Mouse (Mus musculus) CH12.LX (cell line): Measurements from ENCODE around the gene Nsun2. TPM values are rescaled to one million over a fixed set of nuclear protein-coding genes. Genes with fewer than 3 reads are reported as not detected.

Source experiments
- DNase-seq: peaks from one replicate; pipeline ENCODE4 v3.0.0-alpha.2; 2013; ENCODE audit errors: extremely low read depth
- H3K27ac ChIP-seq: 2 replicates; pipeline ENCODE4 v1.5.1; 2012; ENCODE audit warnings: low read depth, mild to moderate bottlenecking, control low read depth, moderate library complexity; ENCODE audit not compliant: insufficient read depth
- H3K27me3 ChIP-seq: replicated peaks from 2 replicates; pipeline ENCODE3; 2012; ENCODE audit warnings: inconsistent platforms
- H3K36me3 ChIP-seq, 2 experiments: replicated peaks in 1 of 2; 2 replicates each; pipeline versions ENCODE3 to v1.6.1; 2012; ENCODE audit warnings: inconsistent platforms in 1 of 2, low read length in 1 of 2, mild to moderate bottlenecking in 1 of 2, mixed read lengths in 1 of 2, moderate library complexity in 1 of 2; ENCODE audit not compliant: control insufficient read depth in 1 of 2, insufficient read depth in 1 of 2
- H3K4me1 ChIP-seq, 2 experiments: 2 replicates each; pipeline ENCODE4 v1.6.1; 2012; ENCODE audit warnings: inconsistent platforms in 1 of 2, moderate library complexity in 1 of 2; ENCODE audit not compliant: insufficient read depth in 2 of 2, control insufficient read depth in 1 of 2
- H3K4me2 ChIP-seq: 2 replicates; pipeline ENCODE4 v1.6.1; 2012; ENCODE audit warnings: low read depth, mild to moderate bottlenecking, control low read depth; ENCODE audit not compliant: poor library complexity, insufficient read depth, severe bottlenecking
- H3K4me3 ChIP-seq, 3 experiments: fragments of 150-350 bp in 1 of 3; sonication (generic) in 1 of 3; replicated peaks in 1 of 3; 2 replicates each; pipeline versions ENCODE3 to v1.5.1; 2011 to 2012; ENCODE audit warnings: low read depth in 2 of 3, low read length in 2 of 3, mild to moderate bottlenecking in 2 of 3, moderate library complexity in 2 of 3, control low read depth in 1 of 3, improper control_type of control experiment in 1 of 3, inconsistent platforms in 1 of 3, mixed read lengths in 1 of 3; ENCODE audit not compliant: poor library complexity in 1 of 3
- H3K79me2 ChIP-seq: replicated peaks from 2 replicates; pipeline ENCODE4 v1.6.1; 2012; ENCODE audit warnings: mild to moderate bottlenecking, moderate library complexity; ENCODE audit not compliant: control insufficient read depth, poor library complexity, insufficient read depth, severe bottlenecking; ENCODE audit errors: extremely low read depth
- H3K9ac ChIP-seq: 2 replicates; pipeline ENCODE4 v1.6.1; 2012; ENCODE audit warnings: low read depth, mild to moderate bottlenecking, control low read depth, moderate library complexity; ENCODE audit not compliant: insufficient read depth
- H3K9me3 ChIP-seq: replicated peaks from 2 replicates; pipeline ENCODE3; 2012; ENCODE audit warnings: low read length, inconsistent platforms, mixed read lengths
- CHD2 ChIP-seq: IDR thresholded peaks from 2 replicates; pipeline ENCODE4 v1.6.1; 2011; ENCODE audit warnings: low read length, improper control_type of control experiment
- E2F4 ChIP-seq: IDR thresholded peaks from 2 replicates; pipeline ENCODE4 v1.6.1; 2011; ENCODE audit warnings: low read depth, low read length, improper control_type of control experiment; ENCODE audit not compliant: insufficient replicate concordance
- ELF1 ChIP-seq: IDR thresholded peaks from 2 replicates; pipeline ENCODE4 v1.6.1; 2014; ENCODE audit warnings: low read depth, mild to moderate bottlenecking, inconsistent platforms, low read length, improper control_type of control experiment
- EP300 ChIP-seq: IDR thresholded peaks from 2 replicates; pipeline ENCODE4 v1.6.1; 2011; ENCODE audit warnings: low read length, improper control_type of control experiment
- ETS1 ChIP-seq: conservative IDR thresholded peaks from 2 replicates; pipeline ENCODE4 v1.6.1; 2012; ENCODE audit warnings: low read depth, mild to moderate bottlenecking, inconsistent platforms, low read length, improper control_type of control experiment, moderate library complexity
- HCFC1 ChIP-seq: IDR thresholded peaks from 2 replicates; pipeline ENCODE4 v1.6.1; 2012; ENCODE audit warnings: low read depth, mild to moderate bottlenecking, inconsistent platforms, low read length, improper control_type of control experiment
- IRF4 ChIP-seq: IDR thresholded peaks from 2 replicates; pipeline ENCODE4 v1.6.1; 2014; ENCODE audit warnings: low read depth, mild to moderate bottlenecking, inconsistent platforms, low read length, improper control_type of control experiment
- JUN ChIP-seq: IDR thresholded peaks from 2 replicates; pipeline ENCODE4 v1.6.1; 2011; ENCODE audit warnings: low read depth, mild to moderate bottlenecking, low read length, improper control_type of control experiment, moderate library complexity; ENCODE audit not compliant: insufficient read depth
- JUND ChIP-seq: conservative IDR thresholded peaks from 2 replicates; pipeline ENCODE4 v1.6.1; 2011; ENCODE audit warnings: low read depth, low read length, improper control_type of control experiment
- KAT2A ChIP-seq: IDR thresholded peaks from 2 replicates; pipeline ENCODE4 v1.6.1; 2012; ENCODE audit warnings: low read length, improper control_type of control experiment, inconsistent platforms; ENCODE audit not compliant: insufficient replicate concordance
- MAZ ChIP-seq: IDR thresholded peaks from 2 replicates; pipeline ENCODE4 v1.6.1; 2012; ENCODE audit warnings: low read depth, mild to moderate bottlenecking, inconsistent platforms, low read length, improper control_type of control experiment, moderate library complexity
- MXI1 ChIP-seq: IDR thresholded peaks from 2 replicates; pipeline ENCODE4 v1.6.1; 2011; ENCODE audit warnings: mild to moderate bottlenecking, low read depth, low read length, improper control_type of control experiment
- MYC ChIP-seq: IDR thresholded peaks from 2 replicates; pipeline ENCODE4 v1.6.1; 2011; ENCODE audit warnings: low read depth, mild to moderate bottlenecking, improper control_type of control experiment, low read length
- SIN3A ChIP-seq: IDR thresholded peaks from 2 replicates; pipeline ENCODE4 v1.6.1; 2012; ENCODE audit warnings: low read length, improper control_type of control experiment, inconsistent platforms
- TBP ChIP-seq: conservative IDR thresholded peaks from 2 replicates; pipeline ENCODE4 v1.6.1; 2011; ENCODE audit warnings: low read depth, low read length, improper control_type of control experiment
- USF1 ChIP-seq: IDR thresholded peaks from 2 replicates; pipeline ENCODE4 v1.6.1; 2014; ENCODE audit warnings: low read depth, mild to moderate bottlenecking, inconsistent platforms, low read length, improper control_type of control experiment
- USF2 ChIP-seq: conservative IDR thresholded peaks from 2 replicates; pipeline ENCODE4 v1.6.1; 2011; ENCODE audit warnings: low read depth, low read length, improper control_type of control experiment
- ZMIZ1 ChIP-seq: IDR thresholded peaks from 2 replicates; pipeline ENCODE4 v1.6.1; 2012; ENCODE audit warnings: low read depth, mild to moderate bottlenecking, inconsistent platforms, low read length, improper control_type of control experiment
- dilution Hi-C: fragments of 300-500 bp; cut with MboI; formaldehyde crosslinking; loops from 2 replicates; pipeline ENCODE4 v1.14.3; 2020; ENCODE audit warnings: low sequenced_read_pairs; ENCODE audit not compliant: extremely low pct_unique_long_range_greater_than_20kb, extremely low pct_ligation_motif_present
- in situ Hi-C: fragments of 300-500 bp; cut with MboI; formaldehyde crosslinking; loops from 3 replicates; pipeline ENCODE4 v1.14.3; 2019; ENCODE audit warnings: low sequenced_read_pairs, low pct_ligation_motif_present, low pct_unique_long_range_greater_than_20kb, mixed read lengths
- polyA plus RNA-seq: library from polyadenylated mRNA; unstranded; fragments of >175 nt; gene quantifications from 2 replicates; pipeline ENCODE4 v1.2.1, GENCODE M21; 2012; ENCODE audit warnings: low read depth; ENCODE audit not compliant: insufficient read length
- total RNA-seq, 2 experiments: library from RNA; depleted of rRNA; stranded (reverse); fragments of 300-350 nt in 1 of 2; fragments of >200 nt in 1 of 2; gene quantifications; 2 replicates each; pipeline ENCODE4 v1.2.3; 2012 to 2014

Gene Nsun2
- total and polyA plus RNA-seq, 3 experiments, result 178 to 292 (median 279) TPM

GRCm38 (mm10) chr13:69631111-69631510 is 97.6 kb downstream of the Nsun2 start:
- Histone ChIP-seq H3K9me3 (no peaks in the 10 kb centered on the region), H3K4me3 (no peak overlapping the region), H3K9ac (no peak overlapping the region), H3K79me2 (no peaks in the 10 kb centered on the region), H3K36me3 (peaks cover 92 to 98% of the 10 kb centered on the region in 2 experiments), H3K27ac (no peak overlapping the region), H3K4me2 (no peak overlapping the region), H3K4me1 (no peaks in the 10 kb centered on the region), H3K27me3 (no peaks in the 10 kb centered on the region)
- no peak for TF ChIP-seq USF1
- no peak for TF ChIP-seq MYC
- no peak for TF ChIP-seq E2F4
- TF ChIP-seq JUND, result no peak
- TF ChIP-seq HCFC1, result no peak
- TF ChIP-seq ELF1, result no peak
- dilution Hi-C loops (no loop called here), in situ Hi-C loops (no loop called here)
- DNase-seq, result no peak

DNA sequence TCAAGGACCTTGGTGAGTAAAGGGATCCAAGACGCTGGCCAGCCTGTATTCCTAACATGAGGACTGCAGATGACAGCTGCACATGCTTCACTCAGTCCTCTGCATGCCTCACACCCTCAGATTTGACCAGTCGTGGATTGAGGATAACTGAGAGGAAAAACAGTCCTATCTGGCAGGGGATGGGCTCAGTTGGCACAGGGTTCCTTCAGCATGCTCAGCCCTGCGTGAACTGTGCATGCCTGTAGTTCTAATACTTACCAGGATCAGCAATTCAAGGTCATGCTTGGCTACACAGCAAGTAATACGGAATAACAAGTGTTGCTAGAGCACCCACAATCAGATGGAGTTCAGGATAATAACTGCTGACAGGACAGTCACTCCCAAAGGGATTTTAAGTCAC is 98.1 kb downstream of the Nsun2 start:
- no peak overlapping the region for H3K4me3 ChIP-seq
- in situ Hi-C loops, result no loop called here
- no peak for DNase-seq
- no peak overlapping the region for H3K27ac ChIP-seq
- peaks cover 94 to 98% of the 10 kb centered on the region in 2 experiments for H3K36me3 ChIP-seq
- no peaks in the 10 kb centered on the region for H3K4me1 ChIP-seq
- H3K9ac ChIP-seq, result no peak overlapping the region
- H3K4me2 ChIP-seq, result no peak overlapping the region
- H3K79me2 ChIP-seq, result no peaks in the 10 kb centered on the region
- TF ChIP-seq USF2 (no peak), KAT2A (no peak), MYC (no peak), ETS1 (no peak), MXI1 (no peak), ZMIZ1 (no peak), USF1 (no peak), TBP (no peak), MAZ (no peak), ELF1 (no peak), JUN (no peak), CHD2 (no peak), IRF4 (no peak), EP300 (no peak), SIN3A (no peak)
- H3K9me3 ChIP-seq, result no peaks in the 10 kb centered on the region
- H3K27me3 ChIP-seq, result no peaks in the 10 kb centered on the region
- dilution Hi-C loops, result no loop called here
